Mouse (Mus musculus) spleen, adult 18-20 months (tissue): Measurements from ENCODE around the gene Cdc45.
A peak's percentile ranks its signal among the peaks of the same experiment; 100 is the strongest.
"Not testable (repeated sequence)": the region's sequence is repeated elsewhere in the genome, so short reads cannot be mapped to it uniquely, and the experiment has no call there.

Source experiments
- DNase-seq, 2 experiments: peaks; one replicate each; pipeline ENCODE4 v3.0.0; 2022; ENCODE audit warnings: mixed read lengths in 2 of 2

Cdc45 gene

GRCm38 (mm10) chr16:18811468-18812384, at the start of gene Cdc45, which contains the start of gene Ufd1:
Gene Cdc45, minus strand, starts transcription at chr16:18811987.
Gene Ufd1, plus strand, starts transcription at chr16:18811779.
- peak; percentile 72 to 81 for DNase-seq

- no peak for DNase-seq
Measured at GRCm38 (mm10) chr16:18860186-18860585, 48.4 kb upstream of the Cdc45 start.

- no peak for DNase-seq
Measured at GRCm38 (mm10) chr16:18858551-18858950, 46.8 kb upstream of the Cdc45 start.

GRCm38 (mm10) chr16:18849521-18850190, 37.9 kb upstream of the Cdc45 start:
- not testable (repeated sequence) for DNase-seq

GRCm38 (mm10) chr16:18846301-18846820, 34.6 kb upstream of the Cdc45 start:
- DNase-seq = no peak

- no peak for DNase-seq
Measured at GRCm38 (mm10) chr16:18838346-18838745, 26.6 kb upstream of the Cdc45 start.

GRCm38 (mm10) chr16:18836468-18837208, 24.9 kb upstream of the Cdc45 start, which contains the start of the genes 2510002D24Rik and Gm28539:
Gene 2510002D24Rik, plus strand, starts transcription at chr16:18836578.
Gene Gm28539, plus strand, starts transcription at chr16:18836584.
- DNase-seq = peak; percentile 86 to 94

GRCm38 (mm10) chr16:18836073-18836467, 24.3 kb upstream of the Cdc45 start:
- no peak for DNase-seq

GRCm38 (mm10) chr16:18833486-18833885, 21.7 kb upstream of the Cdc45 start:
- DNase-seq = no peak

GRCm38 (mm10) chr16:18829102-18829501, 17.3 kb upstream of the Cdc45 start:
- DNase-seq = no peak

- no peak for DNase-seq
Measured at GRCm38 (mm10) chr16:18828630-18829029, 16.8 kb upstream of the Cdc45 start.

- DNase-seq = no peak
Measured at GRCm38 (mm10) chr16:18822925-18823324, 11.1 kb upstream of the Cdc45 start.

- DNase-seq = no peak
Measured at GRCm38 (mm10) chr16:18822356-18822755, 10.6 kb upstream of the Cdc45 start.

- no peak for DNase-seq
Measured at GRCm38 (mm10) chr16:18812385-18812910, 661 bp upstream of the Cdc45 start.

- no peak for DNase-seq
Measured at GRCm38 (mm10) chr16:18811032-18811431, 755 bp downstream of the Cdc45 start.

GRCm38 (mm10) chr16:18809001-18809400, 2.8 kb downstream of the Cdc45 start:
- no peak for DNase-seq

- no peak for DNase-seq
Measured at GRCm38 (mm10) chr16:18805746-18806145, 6.0 kb downstream of the Cdc45 start.

- DNase-seq = peak in 1 of 2 experiments; percentile 17
Measured at GRCm38 (mm10) chr16:18798841-18799240, 12.9 kb downstream of the Cdc45 start.

- no peak for DNase-seq
Measured at GRCm38 (mm10) chr16:18798151-18798550, 13.6 kb downstream of the Cdc45 start.

- DNase-seq = no peak
Measured at GRCm38 (mm10) chr16:18796645-18797044, 15.1 kb downstream of the Cdc45 start.

- no peak for DNase-seq
Measured at GRCm38 (mm10) chr16:18795223-18795899, 16.4 kb downstream of the Cdc45 start.
